Mouse (Mus musculus) layer of hippocampus, adult 2 months (tissue): Measurements from ENCODE around the gene Gm21663. TPM values are rescaled to one million over a fixed set of nuclear protein-coding genes. Genes with fewer than 3 reads are reported as not detected.
A peak's percentile ranks its signal among the peaks of the same experiment; 100 is the strongest.
"Not testable (repeated sequence)": the region's sequence is repeated elsewhere in the genome, so short reads cannot be mapped to it uniquely, and the experiment has no call there.

ENCODE experiments used
- DNase-seq, 2 experiments: peaks; one replicate each; pipeline ENCODE4 v3.0.0; 2022; ENCODE audit warnings: low spot score in 2 of 2
- H3K27ac ChIP-seq: fragments of 200-600 bp; 2 replicates; pipeline ENCODE4 v1.8.1; 2022
- H3K4me3 ChIP-seq: fragments of 200-600 bp; 2 replicates; pipeline ENCODE4 v1.8.1; 2022; ENCODE audit warnings: mild to moderate bottlenecking
- CTCF ChIP-seq: fragments of 200-600 bp; conservative IDR thresholded peaks from 2 replicates; pipeline ENCODE4 v1.8.1; 2022; ENCODE audit warnings: antibody characterized with exemption, mild to moderate bottlenecking, moderate library complexity
- long read RNA-seq, 2 experiments: library from polyadenylated mRNA; stranded (forward); transcript quantifications; one replicate each; pipeline ENCODE4 v2.0.0; 2021; ENCODE audit warnings: borderline mapping rate in 2 of 2
- total RNA-seq, 2 experiments: library from RNA; stranded (reverse); gene quantifications; 2 replicates each; pipeline ENCODE4 v1.2.3; 2021

The Gm21663 gene
- total RNA-seq: not detected
- long read RNA-seq, experiment 1: 0 reads
- long read RNA-seq, experiment 2: 0 reads

DNA sequence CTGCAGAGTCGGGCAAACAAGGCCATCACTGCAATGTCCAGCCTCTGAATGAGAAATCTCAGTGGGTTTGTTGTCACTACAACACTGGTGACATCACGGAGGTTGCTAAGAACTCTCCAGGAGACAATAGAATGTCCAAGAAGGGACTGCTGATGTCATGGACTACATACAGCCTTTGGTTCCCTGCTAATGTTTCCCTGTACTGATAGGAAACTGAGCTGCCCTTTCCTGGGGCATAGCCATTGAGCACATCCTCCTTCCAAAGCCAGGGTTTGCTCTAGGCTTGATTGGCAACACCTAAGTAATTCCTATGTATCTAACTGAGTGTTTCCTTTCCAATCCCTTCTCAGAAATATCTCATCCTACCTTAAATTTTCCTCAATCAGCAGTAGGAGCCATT lies at the start of gene Gm21663:
Gene Gm21663 (minus strand): TSS at position 101 of the 400 bp plus-strand sequence.
- H3K4me3 ChIP-seq, DNase-seq, H3K27ac ChIP-seq: not testable (repeated sequence)

DNA sequence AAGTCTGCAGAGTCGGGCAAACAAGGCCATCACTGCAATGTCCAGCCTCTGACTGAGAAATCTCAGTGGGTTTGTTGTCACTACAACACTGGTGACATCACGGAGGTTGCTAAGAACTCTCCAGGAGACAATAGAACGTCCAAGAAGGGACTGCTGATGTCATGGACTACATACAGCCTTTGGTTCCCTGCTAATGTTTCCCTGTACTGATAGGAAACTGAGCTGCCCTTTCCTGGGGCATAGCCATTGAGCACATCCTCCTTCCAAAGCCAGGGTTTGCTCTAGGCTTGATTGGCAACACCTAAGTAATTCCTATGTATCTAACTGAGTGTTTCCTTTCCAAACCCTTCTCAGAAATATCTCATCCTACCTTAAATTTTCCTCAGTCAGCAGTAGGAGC lies 46.4 kb upstream of the Gm21663 start, which contains the start of gene Gm21698:
Gene Gm21698 (minus strand): TSS at position 101 of the 400 bp plus-strand sequence.
- H3K27ac ChIP-seq, DNase-seq, H3K4me3 ChIP-seq: not testable (repeated sequence)

DNA sequence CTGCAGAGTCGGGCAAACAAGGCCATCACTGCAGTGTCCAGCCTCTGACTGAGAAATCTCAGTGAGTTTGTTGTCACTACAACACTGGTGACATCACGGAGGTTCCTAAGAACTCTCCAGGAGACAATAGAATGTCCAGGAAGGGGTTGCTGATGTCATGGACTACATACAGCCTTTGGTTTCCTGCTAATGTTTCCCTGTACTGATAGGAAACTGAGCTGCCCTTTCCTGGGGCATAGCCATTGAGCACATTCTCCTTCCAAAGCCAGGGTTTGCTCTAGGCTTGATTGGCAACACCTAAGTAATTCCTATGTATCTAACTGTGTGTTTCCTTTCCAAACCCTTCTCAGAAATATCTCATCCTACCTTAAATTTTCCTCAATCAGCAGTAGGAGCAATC lies 30.4 kb upstream of the Gm21663 start, which contains the start of gene Gm21680:
Gene Gm21680 (minus strand): TSS at position 101 of the 400 bp plus-strand sequence.
- not testable (repeated sequence) for H3K27ac ChIP-seq, H3K4me3 ChIP-seq, DNase-seq

DNA sequence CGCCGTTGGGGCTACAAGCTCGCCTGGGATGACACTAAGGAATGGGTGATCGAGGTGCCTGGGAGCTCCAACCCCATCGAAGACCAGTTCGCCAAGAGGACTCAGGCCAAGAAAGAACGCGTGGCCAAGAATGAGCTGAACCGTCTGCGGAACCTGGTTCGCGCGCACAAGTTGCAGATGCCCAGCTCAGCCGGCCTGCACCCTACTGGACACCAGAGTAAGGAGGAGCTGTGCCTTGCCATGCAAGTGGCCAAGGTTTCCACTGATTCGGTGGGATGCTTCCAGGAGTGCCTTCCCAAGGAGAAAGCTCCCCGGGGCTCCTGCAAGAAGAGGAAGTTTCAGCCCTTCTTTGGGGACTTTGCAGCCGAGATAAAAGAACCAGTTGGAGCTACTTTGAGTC lies 14.9 kb upstream of the Gm21663 start:
- not testable (repeated sequence) for H3K4me3 ChIP-seq

DNA sequence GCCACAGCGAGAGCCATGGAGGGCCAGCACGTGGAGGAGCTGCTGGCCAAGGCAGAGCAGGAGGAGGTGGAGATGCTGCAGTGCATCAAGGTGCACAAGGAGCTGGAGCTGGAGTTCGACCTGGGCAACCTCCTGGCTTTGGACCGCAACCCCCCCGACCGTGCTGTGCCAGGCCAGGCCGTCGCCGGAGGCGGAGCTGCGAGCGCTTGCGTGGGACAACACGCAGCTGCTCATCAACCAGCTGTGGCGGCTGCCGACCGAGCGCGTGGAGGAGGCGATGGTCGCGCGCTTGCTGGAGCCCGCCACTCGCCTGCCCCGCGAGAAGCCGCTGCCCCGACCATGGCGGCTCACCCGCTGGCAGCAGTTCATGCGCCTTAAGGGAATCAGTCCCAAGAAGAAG lies 14.4 kb upstream of the Gm21663 start:
- H3K4me3 ChIP-seq, DNase-seq, H3K27ac ChIP-seq: not testable (repeated sequence)

More for the DNA sequence above, 14.9 kb upstream of the Gm21663 start:
- not testable (repeated sequence) for H3K27ac ChIP-seq, DNase-seq

DNA sequence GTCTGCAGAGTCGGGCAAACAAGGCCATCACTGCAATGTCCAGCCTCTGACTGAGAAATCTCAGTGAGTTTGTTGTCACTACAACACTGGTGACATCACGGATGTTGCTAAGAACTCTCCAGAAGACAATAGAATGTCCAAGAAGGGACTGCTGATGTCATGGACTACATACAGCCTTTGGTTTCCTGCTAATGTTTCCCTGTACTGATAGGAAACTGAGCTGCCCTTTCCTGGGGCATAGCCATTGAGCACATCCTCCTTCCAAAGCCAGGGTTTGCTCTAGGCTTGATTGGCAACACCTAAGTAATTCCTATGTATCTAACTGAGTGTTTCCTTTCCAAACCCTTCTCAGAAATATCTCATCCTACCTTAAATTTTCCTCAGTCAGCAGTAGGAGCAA lies 12.1 kb upstream of the Gm21663 start, which contains the start of gene Gm21671:
Gene Gm21671 (minus strand): TSS at position 101 of the 400 bp plus-strand sequence.
- H3K27ac ChIP-seq, H3K4me3 ChIP-seq, DNase-seq: not testable (repeated sequence)

DNA sequence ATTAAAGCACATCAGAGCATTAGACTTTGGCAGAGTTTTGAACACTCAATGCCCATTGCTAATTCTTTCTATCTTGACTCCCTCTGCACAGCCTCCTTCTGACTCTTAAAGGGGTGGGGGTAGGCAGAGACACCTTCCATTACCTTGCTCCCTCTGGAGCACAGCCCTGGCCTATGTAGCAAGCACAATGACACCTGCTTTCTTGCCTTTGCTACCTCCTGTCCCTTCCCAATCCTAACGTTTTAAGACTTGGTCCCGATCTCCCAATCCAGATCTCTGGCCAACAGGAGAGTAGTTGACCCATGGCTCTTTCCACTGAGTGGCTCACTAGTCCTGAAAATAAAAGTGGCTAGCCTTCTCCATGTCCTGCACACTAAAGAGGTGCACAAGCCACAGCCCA lies 3.2 kb upstream of the Gm21663 start:
- H3K27ac ChIP-seq, DNase-seq, H3K4me3 ChIP-seq: not testable (repeated sequence)

DNA sequence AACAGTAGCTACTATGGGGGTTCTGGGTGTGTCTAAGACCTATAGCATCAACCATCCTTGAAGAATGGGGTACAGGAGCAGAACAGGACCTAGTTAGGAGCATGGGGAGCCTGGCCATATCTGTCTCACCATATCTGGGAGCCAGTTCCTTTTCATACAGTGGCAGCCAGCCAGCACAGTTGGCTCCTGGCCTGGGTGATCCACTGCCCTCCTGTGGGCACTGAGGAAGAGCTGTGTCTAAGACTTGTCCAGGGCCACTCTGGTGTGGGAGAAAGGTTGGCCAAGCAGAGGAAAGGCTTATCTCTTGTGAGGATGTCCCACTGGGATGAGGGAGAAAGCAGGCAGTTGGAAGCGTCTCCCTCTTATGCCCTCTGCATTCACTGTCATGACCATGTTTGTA lies 50.9 kb downstream of the Gm21663 start:
- peak; percentile 40 for TF ChIP-seq CTCF
- H3K27ac ChIP-seq: no peak overlapping the region
- H3K4me3 ChIP-seq: no peak overlapping the region
- DNase-seq: peak in 1 of 2 experiments; percentile 35

DNA sequence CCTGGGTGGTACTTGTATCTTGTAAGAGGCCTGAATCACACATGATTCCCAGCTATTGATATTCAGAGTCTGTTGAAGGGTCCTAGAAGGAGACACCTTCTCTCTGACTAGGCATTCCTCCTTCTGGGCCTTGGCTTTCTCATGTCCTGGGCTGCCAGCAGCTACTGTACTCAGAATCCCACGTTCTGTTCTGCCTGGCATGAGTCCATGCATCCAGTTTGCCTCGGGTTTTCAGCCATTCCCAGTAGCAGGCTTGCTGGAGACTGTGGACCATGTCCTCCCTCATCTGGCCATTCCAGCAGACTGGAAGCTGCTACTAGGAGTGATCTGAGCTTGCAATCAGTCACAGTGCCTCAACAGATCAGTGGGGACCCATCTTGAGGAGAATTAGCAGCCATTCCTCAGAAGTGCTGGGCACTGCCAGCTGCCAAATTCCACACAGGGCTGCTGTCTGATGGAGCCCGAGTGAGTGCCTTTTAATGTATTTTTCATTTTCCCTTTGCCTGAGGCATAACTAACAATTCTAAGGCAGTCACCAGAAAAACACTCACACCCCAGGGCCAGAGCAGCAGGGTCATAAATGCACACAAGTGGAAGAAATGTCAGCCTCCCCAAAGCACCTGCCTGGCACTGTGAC lies 52.3 kb downstream of the Gm21663 start:
- Histone ChIP-seq H3K4me3 (no peak overlapping the region), H3K27ac (no peak overlapping the region)
- TF ChIP-seq CTCF: no peak
- DNase-seq: no peak

DNA sequence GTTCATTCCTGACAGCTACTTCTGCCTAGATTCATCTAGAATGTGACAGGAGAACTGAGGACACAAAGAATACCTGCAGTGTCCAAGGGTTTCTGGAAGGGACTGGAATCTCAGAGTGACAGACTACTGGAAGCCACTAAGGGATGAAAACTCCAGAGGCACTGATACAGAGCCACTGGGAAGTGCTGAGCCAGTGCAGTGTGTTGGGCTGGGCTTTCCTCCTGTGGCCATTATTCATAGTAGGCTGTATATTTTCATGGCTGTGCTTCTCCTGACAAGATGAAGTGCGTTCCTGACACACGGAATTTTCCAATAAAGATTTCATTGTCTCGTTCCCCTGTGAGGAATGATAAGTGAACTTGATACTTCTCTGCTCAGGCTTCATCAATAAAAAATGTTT lies 55.5 kb downstream of the Gm21663 start:
- DNase-seq: no peak
- H3K4me3 ChIP-seq: no peak overlapping the region
- no peak overlapping the region for H3K27ac ChIP-seq
- no peak for TF ChIP-seq CTCF

Other genes with a start within 250 kb of the Gm21663 start
- 1 to 10 TPM; 6.4 to 6.9 TPM for gene Xrcc2, start 236.6 kb downstream of the Gm21663 start, total RNA-seq
- 100 to 1,000 TPM; 136 to 139 TPM for gene Actr3b, start 182.4 kb downstream of the Gm21663 start, total RNA-seq
- gene Gm21671, start 12.0 kb upstream of the Gm21663 start, total RNA-seq: not detected
- gene Gm21680, start 30.3 kb upstream of the Gm21663 start, total RNA-seq: not detected
- gene Gm21698, start 46.3 kb upstream of the Gm21663 start, total RNA-seq: not detected
- under 1 TPM in 1 of 2 experiments, not detected in 1; 0.38 TPM for gene Gm1979, start 62.4 kb upstream of the Gm21663 start, total RNA-seq
- gene Gm5862, start 80.5 kb upstream of the Gm21663 start, total RNA-seq: not detected
- not detected for gene Speer4a, start 97.2 kb upstream of the Gm21663 start, total RNA-seq
- not detected for gene Gm7347, start 116.2 kb upstream of the Gm21663 start, total RNA-seq
- not detected for gene Gm10471, start 146.9 kb upstream of the Gm21663 start, total RNA-seq
- not detected for gene 5031410I06Rik, start 163.0 kb upstream of the Gm21663 start, total RNA-seq
- gene Gm10220, start 179.0 kb upstream of the Gm21663 start, total RNA-seq: not detected